Mouse (Mus musculus): ENCODE data around the gene Canx. TPM values are rescaled to one million over a fixed set of nuclear protein-coding genes. Genes with fewer than 3 reads are reported as not detected.

Gene Canx
- 273 and 290 TPM in 2 replicates for polyA plus RNA-seq (2015; fragmentation: Nextera tagmentation; extraction: Ambion mirVana)

DNA sequence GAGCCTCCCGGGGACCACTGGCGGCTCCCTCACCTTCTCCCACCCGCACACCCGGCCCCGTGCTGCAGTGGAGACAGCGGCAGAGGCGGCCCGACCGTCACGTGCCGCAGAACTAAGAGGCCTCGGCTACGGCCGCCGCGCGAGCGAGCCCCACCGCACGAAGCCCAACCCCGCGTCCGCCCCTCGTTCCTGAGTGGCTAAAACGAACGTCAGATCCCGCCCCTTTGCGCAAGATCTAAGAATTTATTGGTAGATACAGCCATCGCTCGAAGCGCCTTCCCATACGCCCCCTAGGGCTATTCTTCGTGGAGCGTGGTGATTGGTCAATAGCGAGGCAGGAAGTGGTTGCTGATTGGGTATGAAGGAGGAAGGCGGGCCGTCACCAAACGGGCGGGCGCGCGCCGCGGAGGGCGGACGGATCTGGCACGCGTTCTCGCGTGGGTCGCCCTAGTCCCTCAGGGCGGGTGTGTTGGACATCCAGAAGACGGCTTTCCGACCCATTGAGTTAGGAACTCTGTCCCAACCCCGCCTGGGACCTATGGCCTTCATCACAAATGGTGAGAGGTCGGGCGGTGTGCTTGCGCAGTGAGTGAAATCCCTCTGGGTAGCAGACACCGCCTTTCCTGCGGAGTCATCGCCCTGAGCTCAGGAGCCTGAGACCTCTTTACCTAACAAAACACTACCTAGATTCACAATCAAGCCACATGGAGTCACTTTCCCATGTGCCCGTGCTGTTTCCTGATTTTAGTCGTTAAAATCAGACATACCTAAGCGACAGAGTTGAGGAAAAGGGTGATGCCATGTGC lies at the start of gene Canx:
TSS of gene Canx (minus strand) at position 178 of the 806 bp plus-strand sequence.
- Histone ChIP-seq H3K4me1 (replicated peaks; ENCODE audit: control insufficient read depth, insufficient read depth, low read length) (peaks cover 29% of the 10 kb centered on the region), H3K9ac (replicated peaks; ENCODE audit: low read depth, low read length) (peak within 1 kb of the TSS; percentile 95), H3K36me3 (ENCODE audit: control insufficient read depth, insufficient read depth) (no peaks in the 10 kb centered on the region), H3K27me3 (replicated peaks; ENCODE audit: control insufficient read depth, insufficient read depth, low read length) (no peaks in the 10 kb centered on the region), H3K27ac (ENCODE audit: low read length) (peak within 1 kb of the TSS; percentile 93), H3K4me3 (replicated peaks; ENCODE audit: low read length) (peak within 1 kb of the TSS; percentile 99), H3K9me3 (ENCODE audit: control insufficient read depth, low read length) (no peaks in the 10 kb centered on the region), H3K4me2 (ENCODE audit: low read length) (peak within 1 kb of the TSS; percentile 81)
- WGBS = under 1% methylated on average over 64 of the region's 64 CpGs
- ATAC-seq = peak; percentile 98

DNA sequence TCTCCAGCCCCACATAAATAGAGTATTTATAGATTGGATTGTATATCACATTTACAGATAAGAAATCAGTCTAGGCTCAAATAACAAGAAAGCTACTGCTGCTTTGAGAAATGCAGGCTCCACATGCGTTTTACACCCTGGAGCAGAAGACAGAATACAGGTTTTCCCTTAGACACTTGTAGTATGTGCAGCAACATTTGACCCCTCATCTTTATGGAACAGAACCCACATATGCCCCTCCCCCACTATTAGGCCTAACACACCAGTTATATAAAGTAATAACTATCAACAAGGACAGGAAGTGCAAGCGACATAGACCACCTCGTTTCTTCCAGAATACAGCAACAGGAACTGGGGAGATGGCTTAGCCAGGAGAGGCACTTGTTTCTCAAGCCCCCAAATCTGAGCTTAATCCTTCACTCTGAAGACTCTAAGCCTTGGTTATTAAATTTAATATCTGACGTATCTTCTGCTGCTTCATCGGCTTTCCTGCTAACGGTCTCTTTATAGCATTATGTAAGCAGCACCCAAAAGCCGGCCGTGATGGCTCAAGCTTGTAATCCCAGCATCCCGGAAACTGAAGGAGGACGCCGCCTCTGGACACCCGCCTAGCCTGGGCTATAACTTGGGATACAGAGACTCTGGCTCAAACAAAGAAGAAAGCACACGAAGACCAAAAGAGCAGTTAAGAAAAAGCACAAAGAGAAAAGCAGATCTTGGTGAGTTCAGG lies 49.0 kb upstream of the Canx start:
- no peaks in the 10 kb centered on the region for H3K27me3 ChIP-seq (replicated peaks; ENCODE audit: control insufficient read depth, insufficient read depth, low read length)
- ATAC-seq = no peak
- 86% methylated on average over 13 of the region's 13 CpGs for WGBS

DNA sequence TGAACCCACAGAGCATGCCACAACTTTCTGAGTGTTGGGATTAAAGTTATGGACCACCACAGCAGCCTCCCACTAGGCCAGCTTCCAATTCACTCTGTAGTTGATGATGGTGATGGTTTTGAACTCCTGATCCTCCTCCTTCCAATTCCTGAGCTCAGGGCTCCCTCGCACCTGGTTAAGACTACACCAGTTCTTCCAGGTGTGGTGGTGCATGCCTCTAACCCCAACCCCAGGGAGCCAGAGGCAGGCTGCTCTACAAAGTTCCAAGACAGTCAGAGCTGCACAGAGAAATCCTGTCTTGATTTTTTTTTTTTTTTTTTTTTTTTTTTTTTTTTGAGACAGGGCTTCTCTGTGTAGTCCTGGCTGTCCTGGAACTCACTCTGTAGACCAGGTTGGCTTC lies 48.1 kb upstream of the Canx start:
- no peaks in the 10 kb centered on the region for H3K9me3 ChIP-seq (ENCODE audit: control insufficient read depth, low read length)
- H3K4me3 ChIP-seq (replicated peaks; ENCODE audit: low read length) = no peak overlapping the region
- no peak for ATAC-seq
- no peaks in the 10 kb centered on the region for H3K36me3 ChIP-seq (ENCODE audit: control insufficient read depth, insufficient read depth)
- H3K27ac ChIP-seq (ENCODE audit: low read length) = no peak overlapping the region
- no peak overlapping the region for H3K9ac ChIP-seq (replicated peaks; ENCODE audit: low read depth, low read length)
- no peaks in the 10 kb centered on the region for H3K27me3 ChIP-seq (replicated peaks; ENCODE audit: control insufficient read depth, insufficient read depth, low read length)
- H3K4me2 ChIP-seq (ENCODE audit: low read length) = no peak overlapping the region
- peaks cover 19% of the 10 kb centered on the region for H3K4me1 ChIP-seq (replicated peaks; ENCODE audit: control insufficient read depth, insufficient read depth, low read length)
- WGBS = 100% methylated on average over 1 of the region's 1 CpGs

More for the DNA sequence above, 49.0 kb upstream of the Canx start:
- H3K4me1 ChIP-seq (replicated peaks; ENCODE audit: control insufficient read depth, insufficient read depth, low read length) = peaks cover 24% of the 10 kb centered on the region
- H3K4me3 ChIP-seq (replicated peaks; ENCODE audit: low read length) = no peak overlapping the region
- peaks cover 2% of the 10 kb centered on the region; the same call in 1 of the 2 replicates for H3K36me3 ChIP-seq (ENCODE audit: control insufficient read depth, insufficient read depth)
- no peak overlapping the region for H3K4me2 ChIP-seq (ENCODE audit: low read length)
- no peak overlapping the region for H3K9ac ChIP-seq (replicated peaks; ENCODE audit: low read depth, low read length)
- no peaks in the 10 kb centered on the region for H3K9me3 ChIP-seq (ENCODE audit: control insufficient read depth, low read length)
- no peak overlapping the region for H3K27ac ChIP-seq (ENCODE audit: low read length)

DNA sequence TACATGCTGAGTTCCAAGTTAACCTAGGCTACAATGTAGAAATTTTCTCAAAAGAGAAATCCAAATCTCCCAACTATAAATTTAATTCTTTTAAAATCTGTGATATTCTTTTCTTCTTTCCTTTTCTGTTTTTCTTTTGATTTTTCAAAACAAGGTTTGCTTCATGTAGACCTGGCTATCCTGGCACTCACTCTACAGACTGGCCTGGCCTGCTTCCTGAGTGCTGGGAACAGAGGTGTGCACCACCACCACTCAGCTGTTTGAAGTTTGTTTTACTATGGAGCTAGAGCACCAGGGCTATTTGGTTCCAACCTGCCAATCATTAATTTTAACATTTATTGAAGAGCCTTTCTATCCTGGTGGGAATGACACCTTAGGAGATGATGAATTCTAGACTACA lies 47.6 kb upstream of the Canx start:
- Histone ChIP-seq H3K9me3 (ENCODE audit: control insufficient read depth, low read length) (no peaks in the 10 kb centered on the region), H3K4me1 (replicated peaks; ENCODE audit: control insufficient read depth, insufficient read depth, low read length) (peaks cover 19% of the 10 kb centered on the region), H3K9ac (replicated peaks; ENCODE audit: low read depth, low read length) (no peak overlapping the region), H3K4me2 (ENCODE audit: low read length) (no peak overlapping the region), H3K27ac (ENCODE audit: low read length) (no peak overlapping the region), H3K36me3 (ENCODE audit: control insufficient read depth, insufficient read depth) (no peaks in the 10 kb centered on the region), H3K4me3 (replicated peaks; ENCODE audit: low read length) (no peak overlapping the region), H3K27me3 (replicated peaks; ENCODE audit: control insufficient read depth, insufficient read depth, low read length) (no peaks in the 10 kb centered on the region)
- no peak for ATAC-seq

- no peak overlapping the region; the same call in 1 of the 2 replicates for H3K4me2 ChIP-seq (ENCODE audit: low read length)
- peak overlapping the region; percentile 43; the same call in 1 of the 2 replicates for H3K4me3 ChIP-seq (replicated peaks; ENCODE audit: low read length)
- H3K4me1 ChIP-seq (replicated peaks; ENCODE audit: control insufficient read depth, insufficient read depth, low read length) = peaks cover 19% of the 10 kb centered on the region
- ATAC-seq = no peak
- H3K27ac ChIP-seq (ENCODE audit: low read length) = peak overlapping the region; percentile 84
- no peaks in the 10 kb centered on the region for H3K9me3 ChIP-seq (ENCODE audit: control insufficient read depth, low read length)
- WGBS = 100% methylated on average over 1 of the region's 1 CpGs
- H3K9ac ChIP-seq (replicated peaks; ENCODE audit: low read depth, low read length) = peak overlapping the region; percentile 72
- no peaks in the 10 kb centered on the region for H3K36me3 ChIP-seq (ENCODE audit: control insufficient read depth, insufficient read depth)
- H3K27me3 ChIP-seq (replicated peaks; ENCODE audit: control insufficient read depth, insufficient read depth, low read length) = no peaks in the 10 kb centered on the region
Observed at GRCm38 (mm10) chr11:50371911-50372310, 46.4 kb upstream of the Canx start.

DNA sequence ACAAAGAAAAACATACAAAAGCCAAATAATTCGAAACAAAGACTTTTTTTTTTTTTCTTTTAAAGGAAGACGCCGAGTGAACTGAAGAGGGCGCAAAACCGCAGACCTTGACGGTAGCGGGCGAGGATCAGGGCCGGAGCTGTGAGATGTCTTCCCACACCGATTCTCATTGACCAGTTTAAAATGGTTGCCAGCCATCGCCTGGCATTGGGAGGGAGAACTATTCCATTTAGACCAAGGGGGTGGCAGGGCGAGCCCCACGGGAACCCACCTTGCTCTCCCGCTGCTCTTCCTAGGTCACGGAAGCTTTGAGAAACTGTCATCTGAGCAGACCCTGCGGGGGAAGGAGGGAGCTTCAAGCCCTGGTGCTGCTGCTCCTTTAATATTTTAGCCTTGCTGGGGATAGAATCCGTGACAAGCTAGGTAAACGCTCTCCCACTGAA lies 45.9 kb upstream of the Canx start:
- ATAC-seq = peak; percentile 49
- WGBS = under 1% methylated on average over 18 of the region's 18 CpGs

GRCm38 (mm10) chr11:50370969-50371368 lies 45.5 kb upstream of the Canx start:
- 40% methylated on average over 4 of the region's 4 CpGs for WGBS
- Histone ChIP-seq H3K27ac (ENCODE audit: low read length) (peak overlapping the region; percentile 84), H3K9ac (replicated peaks; ENCODE audit: low read depth, low read length) (peak overlapping the region; percentile 72), H3K36me3 (ENCODE audit: control insufficient read depth, insufficient read depth) (no peaks in the 10 kb centered on the region), H3K4me3 (replicated peaks; ENCODE audit: low read length) (peak overlapping the region; percentile 43), H3K27me3 (replicated peaks; ENCODE audit: control insufficient read depth, insufficient read depth, low read length) (no peaks in the 10 kb centered on the region), H3K4me2 (ENCODE audit: low read length) (peak overlapping the region; percentile 68), H3K9me3 (ENCODE audit: control insufficient read depth, low read length) (no peaks in the 10 kb centered on the region), H3K4me1 (replicated peaks; ENCODE audit: control insufficient read depth, insufficient read depth, low read length) (peaks cover 13% of the 10 kb centered on the region)
- peak; percentile 47; the same call in 1 of the 2 replicates for ATAC-seq

More for the DNA sequence above, 45.9 kb upstream of the Canx start:
- H3K27me3 ChIP-seq (replicated peaks; ENCODE audit: control insufficient read depth, insufficient read depth, low read length) = no peaks in the 10 kb centered on the region
- H3K9me3 ChIP-seq (ENCODE audit: control insufficient read depth, low read length) = no peaks in the 10 kb centered on the region
- H3K27ac ChIP-seq (ENCODE audit: low read length) = peak overlapping the region; percentile 84
- peak overlapping the region; percentile 72 for H3K9ac ChIP-seq (replicated peaks; ENCODE audit: low read depth, low read length)
- peak overlapping the region; percentile 43 for H3K4me3 ChIP-seq (replicated peaks; ENCODE audit: low read length)
- peaks cover 17% of the 10 kb centered on the region for H3K4me1 ChIP-seq (replicated peaks; ENCODE audit: control insufficient read depth, insufficient read depth, low read length)
- peak overlapping the region; percentile 68 for H3K4me2 ChIP-seq (ENCODE audit: low read length)
- no peaks in the 10 kb centered on the region for H3K36me3 ChIP-seq (ENCODE audit: control insufficient read depth, insufficient read depth)

GRCm38 (mm10) chr11:50369360-50369911 lies 44.0 kb upstream of the Canx start:
- no peak overlapping the region for H3K27ac ChIP-seq (ENCODE audit: low read length)
- WGBS = 90% methylated on average over 5 of the region's 5 CpGs
- H3K9ac ChIP-seq (replicated peaks; ENCODE audit: low read depth, low read length) = no peak overlapping the region
- H3K27me3 ChIP-seq (replicated peaks; ENCODE audit: control insufficient read depth, insufficient read depth, low read length) = no peaks in the 10 kb centered on the region
- H3K9me3 ChIP-seq (ENCODE audit: control insufficient read depth, low read length) = no peaks in the 10 kb centered on the region
- H3K36me3 ChIP-seq (ENCODE audit: control insufficient read depth, insufficient read depth) = no peaks in the 10 kb centered on the region
- H3K4me3 ChIP-seq (replicated peaks; ENCODE audit: low read length) = no peak overlapping the region
- ATAC-seq = no peak
- H3K4me2 ChIP-seq (ENCODE audit: low read length) = no peak overlapping the region
- H3K4me1 ChIP-seq (replicated peaks; ENCODE audit: control insufficient read depth, insufficient read depth, low read length) = peaks cover 13% of the 10 kb centered on the region

- Histone ChIP-seq H3K27ac (ENCODE audit: low read length) (no peak overlapping the region), H3K4me1 (replicated peaks; ENCODE audit: control insufficient read depth, insufficient read depth, low read length) (peaks cover 13% of the 10 kb centered on the region), H3K9me3 (ENCODE audit: control insufficient read depth, low read length) (no peaks in the 10 kb centered on the region), H3K9ac (replicated peaks; ENCODE audit: low read depth, low read length) (no peak overlapping the region), H3K4me2 (ENCODE audit: low read length) (no peak overlapping the region), H3K4me3 (replicated peaks; ENCODE audit: low read length) (no peak overlapping the region), H3K27me3 (replicated peaks; ENCODE audit: control insufficient read depth, insufficient read depth, low read length) (no peaks in the 10 kb centered on the region), H3K36me3 (ENCODE audit: control insufficient read depth, insufficient read depth) (no peaks in the 10 kb centered on the region)
- ATAC-seq = no peak
- WGBS = 94% methylated on average over 9 of the region's 9 CpGs
Observed at GRCm38 (mm10) chr11:50367531-50367930, 42.1 kb upstream of the Canx start.

Measured in forebrain, embryonic 16.5 days (tissue).